Mouse (Mus musculus) spleen, postnatal 10 days (tissue): ENCODE data around the gene Kcnj16.

Source experiments
- DNase-seq, 2 experiments: peaks; one replicate each; pipeline ENCODE4 v3.0.0; 2021 to 2022; ENCODE audit warnings: low spot score in 2 of 2

Gene Kcnj16

DNA sequence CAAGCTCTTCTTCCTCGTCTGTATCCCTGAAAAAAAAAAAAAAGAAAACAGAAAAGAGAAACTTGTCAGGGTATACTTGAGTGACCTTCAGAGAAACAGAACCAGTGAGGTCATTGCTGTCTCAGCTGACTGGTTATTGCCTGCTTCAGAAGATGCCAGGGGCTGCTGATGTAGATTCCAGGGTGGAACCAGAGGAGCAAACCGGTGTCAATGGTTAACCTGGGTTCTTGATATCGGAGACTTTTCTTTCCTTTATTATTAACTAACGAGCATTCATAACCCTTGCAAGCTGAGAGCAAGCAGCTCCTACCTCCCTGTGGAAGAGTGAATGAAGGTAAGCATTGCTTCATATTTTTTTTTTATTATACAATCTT, at the start of gene Kcnj16:
Gene Kcnj16, plus strand, starts transcription at position 272 of the 374 bp plus-strand sequence.
- DNase-seq: no peak

GRCm38 (mm10) chr11:110918808-110919465, 48.9 kb upstream of the Kcnj16 start:
- DNase-seq: no peak

GRCm38 (mm10) chr11:110935699-110936098, 32.1 kb upstream of the Kcnj16 start:
- no peak for DNase-seq

GRCm38 (mm10) chr11:110942280-110942679, 25.6 kb upstream of the Kcnj16 start:
- no peak for DNase-seq

GRCm38 (mm10) chr11:110942695-110943135, 25.1 kb upstream of the Kcnj16 start:
- DNase-seq: no peak

GRCm38 (mm10) chr11:110956665-110957064, 11.2 kb upstream of the Kcnj16 start:
- DNase-seq: no peak

GRCm38 (mm10) chr11:110961592-110962021, 6.2 kb upstream of the Kcnj16 start:
- DNase-seq: peak in 1 of 2 experiments; percentile 22

DNA sequence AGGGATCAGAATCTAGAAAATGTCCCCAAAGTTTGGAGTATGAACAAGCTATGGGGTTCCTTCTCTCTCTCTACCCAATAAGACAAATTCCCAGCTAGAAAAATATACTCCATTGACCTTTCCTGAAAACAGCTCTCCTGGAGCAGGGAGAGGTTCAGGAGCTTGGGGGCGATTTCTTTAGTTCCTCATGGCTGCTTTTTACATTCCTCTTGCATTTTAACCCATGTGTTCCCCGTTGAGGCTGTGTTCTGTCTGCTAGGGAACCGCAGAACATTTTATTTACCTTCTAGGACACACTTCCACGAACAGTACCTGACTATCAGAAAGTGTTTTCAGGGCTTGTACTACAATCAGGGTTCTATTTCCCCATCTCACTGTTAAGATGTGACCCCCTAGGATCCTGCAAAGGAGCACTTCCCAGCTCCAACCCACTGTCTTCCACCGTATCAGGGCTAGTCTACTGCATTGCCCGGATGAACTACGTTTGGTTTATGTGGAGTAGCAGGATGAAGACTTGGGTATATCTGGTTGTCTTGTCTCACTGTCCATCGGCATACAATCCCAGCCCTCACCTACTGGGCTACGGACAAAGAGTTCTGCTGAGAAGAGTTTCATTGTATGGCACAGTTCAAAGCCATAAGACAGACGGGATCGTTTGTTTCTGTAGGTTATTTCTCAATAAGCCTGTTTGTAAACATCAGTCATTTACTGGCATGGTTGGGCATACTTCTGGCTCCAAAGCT, 643 bp upstream of the Kcnj16 start:
- no peak for DNase-seq

GRCm38 (mm10) chr11:110968901-110969300, 1.1 kb downstream of the Kcnj16 start:
- no peak for DNase-seq

DNA sequence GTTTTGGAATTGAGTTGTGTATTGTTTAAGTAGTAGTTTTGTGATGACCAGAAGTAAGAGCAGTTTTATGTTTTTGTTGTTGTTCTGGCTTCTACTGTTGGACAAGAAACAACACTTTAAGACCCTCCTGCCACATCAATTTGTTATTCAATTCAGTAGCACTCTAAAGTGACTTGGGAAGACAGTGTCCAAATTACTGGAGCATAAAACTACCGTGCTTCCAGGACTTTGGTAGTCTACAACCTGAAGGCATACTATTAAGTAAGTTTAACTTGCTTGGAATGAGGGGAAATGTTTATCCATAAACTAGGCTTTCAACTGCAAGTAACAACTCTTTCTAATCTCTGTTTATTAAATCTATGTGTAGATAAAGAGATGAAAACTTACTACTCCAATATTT, 17.7 kb downstream of the Kcnj16 start:
- DNase-seq: no peak

DNA sequence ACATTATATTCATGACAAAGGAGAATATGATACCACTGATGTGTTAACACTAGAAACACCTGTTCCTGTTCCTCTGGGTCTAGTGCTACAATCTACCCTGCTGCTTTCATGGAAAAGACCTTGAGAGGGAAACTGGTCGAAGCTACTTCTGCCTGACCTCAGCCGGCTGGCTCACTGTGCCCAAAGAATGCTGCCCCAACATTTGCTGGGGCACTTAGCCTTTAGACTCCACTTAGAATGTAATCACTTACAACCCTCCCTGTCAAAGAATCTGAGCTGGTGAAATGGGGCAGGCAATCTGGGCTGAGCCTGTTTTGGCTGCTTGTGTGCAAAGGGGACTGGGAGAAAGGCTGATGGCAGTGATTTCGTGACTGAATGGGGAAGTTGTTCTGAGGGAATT, 18.1 kb downstream of the Kcnj16 start:
- no peak for DNase-seq

GRCm38 (mm10) chr11:110993616-110994015, 25.8 kb downstream of the Kcnj16 start:
- DNase-seq: peak; percentile 18 to 47

DNA sequence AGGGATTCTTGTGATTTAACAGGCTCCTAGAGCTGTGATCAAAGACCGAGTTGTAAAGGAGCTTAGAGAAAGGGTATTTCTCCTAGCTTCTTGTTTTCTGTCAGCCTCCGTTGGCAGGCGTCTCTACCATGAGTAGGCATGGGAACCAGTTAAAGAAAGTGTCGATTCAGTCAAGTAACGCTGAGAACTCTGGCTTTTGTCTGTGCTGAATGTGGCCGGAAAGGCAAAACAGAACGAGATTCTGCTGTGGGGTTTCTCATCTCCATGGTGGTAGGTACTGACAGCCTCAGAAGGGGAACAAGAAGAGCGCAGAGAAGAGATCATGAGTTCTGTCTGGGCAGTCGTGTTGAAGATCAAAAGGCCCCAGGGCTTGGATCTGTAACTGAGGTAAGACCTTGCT, 29.4 kb downstream of the Kcnj16 start:
- DNase-seq: peak; percentile 4 to 13

GRCm38 (mm10) chr11:111005103-111005502, 37.3 kb downstream of the Kcnj16 start:
- no peak for DNase-seq

DNA sequence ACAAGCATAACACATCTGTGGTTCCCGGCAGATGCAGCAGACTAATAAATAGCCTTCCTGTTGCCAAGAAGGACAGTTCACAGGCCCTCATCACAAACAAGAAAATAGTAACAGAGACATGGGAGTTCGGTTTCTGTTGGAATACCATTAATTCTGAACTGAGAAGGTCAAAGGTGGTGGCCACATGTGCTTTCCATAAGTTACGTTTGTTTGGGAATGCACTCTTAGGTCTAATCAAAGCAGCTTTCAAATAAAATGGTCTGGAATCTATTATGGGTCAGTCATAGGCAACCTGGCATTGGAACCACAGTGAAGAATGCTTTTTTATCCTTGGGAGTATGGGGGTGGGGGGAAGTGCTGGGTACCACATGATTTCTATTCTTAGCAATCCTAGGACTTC, 41.6 kb downstream of the Kcnj16 start:
- no peak for DNase-seq

DNA sequence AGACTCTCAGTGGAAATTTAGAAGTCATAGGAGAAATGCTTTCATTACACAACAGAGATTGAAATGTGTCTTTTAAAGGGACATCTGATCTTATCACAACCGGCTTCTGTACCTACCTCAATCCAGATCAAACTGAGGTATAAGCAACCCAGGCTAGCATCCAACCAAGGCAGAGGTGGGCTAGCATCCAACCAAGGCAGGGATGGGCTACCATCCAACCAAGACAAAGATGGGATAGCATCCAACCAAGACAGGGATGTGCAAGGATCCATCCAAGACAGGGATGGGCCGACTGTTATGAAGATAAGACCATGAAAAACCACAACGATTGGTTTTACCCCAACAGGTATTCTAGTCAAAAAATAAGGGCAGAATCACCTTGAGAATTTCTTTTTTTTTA, 48.4 kb downstream of the Kcnj16 start:
- DNase-seq: no peak

- DNase-seq: no peak
Measured at GRCm38 (mm10) chr11:111020211-111020610, 52.4 kb downstream of the Kcnj16 start.

DNA sequence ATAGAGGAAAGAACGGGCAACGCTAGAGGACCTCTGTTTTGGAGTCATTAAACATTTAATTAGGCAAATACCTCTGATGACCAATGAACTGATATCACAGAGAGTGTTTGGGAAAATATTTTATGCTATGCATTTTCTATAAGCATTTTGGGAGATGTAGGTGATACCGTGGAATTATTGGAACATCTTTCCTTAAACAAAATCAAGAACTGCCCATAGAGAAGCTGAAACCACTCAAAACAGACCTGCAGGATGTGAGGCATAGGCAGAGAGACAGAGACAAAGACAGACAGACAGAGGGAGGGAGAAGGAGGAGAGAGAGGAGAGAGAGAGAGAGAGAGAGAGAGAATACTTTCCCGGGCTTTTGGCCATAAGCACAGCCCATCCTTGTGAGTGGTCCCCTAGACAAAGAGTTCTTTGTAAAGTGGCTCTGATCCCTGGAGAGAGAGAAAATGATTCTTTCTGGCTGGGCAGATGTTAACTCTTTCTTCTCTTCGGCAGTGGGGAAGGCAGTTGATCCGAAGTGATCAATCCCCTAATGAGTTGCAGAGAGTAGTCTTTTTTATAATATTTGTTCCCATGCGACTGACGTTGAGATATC, 54.9 kb downstream of the Kcnj16 start:
- DNase-seq: no peak

GRCm38 (mm10) chr11:111042175-111042574, 74.3 kb downstream of the Kcnj16 start:
- peak; percentile 6 to 53 for DNase-seq

DNA sequence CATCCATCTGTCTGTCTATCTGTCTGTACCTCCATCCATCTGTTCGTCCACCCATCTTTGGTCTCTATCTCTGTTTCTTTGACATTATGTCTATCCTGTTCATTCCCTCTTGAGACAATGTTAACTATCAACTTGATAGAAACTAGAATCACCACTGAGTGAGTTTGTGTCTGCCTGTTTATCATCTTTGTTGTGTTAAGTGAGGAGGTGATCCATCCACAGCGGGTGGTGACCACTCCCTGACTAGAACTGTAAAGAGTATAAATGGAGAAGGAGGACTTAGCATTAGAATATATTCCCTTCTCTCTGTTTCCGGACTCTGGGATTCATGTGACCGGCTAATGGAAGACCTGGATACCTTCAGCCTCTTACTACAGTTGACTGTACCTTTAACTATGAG, 75.5 kb downstream of the Kcnj16 start:
- no peak for DNase-seq

DNA sequence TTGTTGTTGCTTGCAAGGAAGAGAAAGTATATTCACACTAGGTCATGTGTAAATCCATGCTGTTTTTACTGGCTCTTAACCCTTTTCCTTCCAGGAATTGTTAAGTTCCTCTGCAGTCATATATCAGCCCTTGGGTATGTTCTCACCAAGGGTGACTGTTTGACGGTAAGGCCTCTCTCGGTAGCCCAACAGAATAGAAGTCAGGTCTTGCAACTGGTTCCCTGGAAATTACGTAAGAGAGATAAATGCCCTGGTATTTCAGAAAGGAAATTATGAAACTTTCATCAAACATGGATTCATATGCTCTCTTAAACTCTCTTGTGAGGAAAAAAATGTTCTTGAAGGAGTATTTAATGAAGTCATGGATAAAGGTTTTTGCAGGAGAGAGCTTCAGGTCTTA, 86.4 kb downstream of the Kcnj16 start:
- DNase-seq: no peak

GRCm38 (mm10) chr11:111054854-111055822, 87.3 kb downstream of the Kcnj16 start:
- no peak for DNase-seq
